Mouse (Mus musculus) thymus, postnatal 4 days (tissue): ENCODE data around the gene Kctd17.
A peak's percentile ranks its signal among the peaks of the same experiment; 100 is the strongest.

Experiments used
- DNase-seq: peaks from one replicate; pipeline ENCODE4 v3.0.0; 2021

Kctd17 gene

DNA sequence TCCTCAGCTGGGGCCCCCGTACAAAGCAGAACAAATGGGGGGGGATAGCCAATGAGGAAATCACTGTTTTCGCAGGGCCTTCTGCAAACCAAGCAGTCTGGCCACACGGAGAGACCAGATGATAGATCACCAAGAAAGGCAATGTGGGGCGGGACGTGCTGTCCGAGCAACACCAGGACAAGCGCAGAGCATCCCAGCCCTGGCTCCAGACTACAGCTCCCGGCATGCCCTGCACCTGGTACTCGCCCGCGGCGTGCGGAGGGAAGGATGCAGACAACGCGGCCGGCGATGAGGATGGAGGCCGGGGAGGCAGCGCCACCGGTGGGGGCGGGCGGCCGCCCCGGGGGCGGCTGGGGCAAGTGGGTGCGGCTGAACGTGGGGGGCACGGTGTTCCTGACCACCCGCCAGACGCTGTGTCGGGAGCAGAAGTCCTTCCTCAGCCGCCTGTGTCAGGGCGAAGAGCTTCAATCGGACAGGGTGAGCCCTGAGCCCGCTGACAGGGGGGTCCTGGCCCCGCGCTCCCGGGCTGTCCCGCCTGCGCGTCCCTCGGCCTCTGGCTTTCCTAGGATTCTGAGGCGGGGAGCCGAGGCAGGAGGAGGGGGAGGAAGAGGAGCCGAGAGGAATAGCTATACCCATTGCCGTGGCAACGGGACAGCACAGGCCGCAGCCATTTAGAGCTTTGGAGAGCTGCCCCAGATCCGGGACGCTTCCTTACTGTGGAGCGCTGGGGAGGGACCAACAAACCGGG, at the start of gene Kctd17:
Kctd17 (plus strand) TSS at position 174 of the 748 bp plus-strand sequence.
- DNase-seq, result peak; percentile 63

DNA sequence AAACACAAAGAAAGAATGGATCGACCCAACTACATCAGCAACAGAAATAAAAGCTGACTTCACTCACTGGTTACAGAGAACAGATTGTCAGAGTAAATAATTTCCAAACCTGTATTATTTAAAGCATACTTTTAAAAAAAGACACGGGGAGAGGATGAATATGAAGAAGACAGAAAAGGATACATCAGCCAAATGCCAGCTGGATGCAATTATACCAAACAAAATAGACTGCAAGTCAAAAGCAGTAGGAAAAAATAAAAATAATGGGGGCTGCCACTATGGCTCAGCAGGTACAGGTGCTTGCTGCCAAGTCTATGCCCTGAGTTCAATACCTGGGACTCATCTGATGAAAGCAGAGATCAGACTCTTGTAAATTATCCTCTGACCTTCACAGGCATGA, 48.2 kb upstream of the Kctd17 start:
- DNase-seq, result no peak

DNA sequence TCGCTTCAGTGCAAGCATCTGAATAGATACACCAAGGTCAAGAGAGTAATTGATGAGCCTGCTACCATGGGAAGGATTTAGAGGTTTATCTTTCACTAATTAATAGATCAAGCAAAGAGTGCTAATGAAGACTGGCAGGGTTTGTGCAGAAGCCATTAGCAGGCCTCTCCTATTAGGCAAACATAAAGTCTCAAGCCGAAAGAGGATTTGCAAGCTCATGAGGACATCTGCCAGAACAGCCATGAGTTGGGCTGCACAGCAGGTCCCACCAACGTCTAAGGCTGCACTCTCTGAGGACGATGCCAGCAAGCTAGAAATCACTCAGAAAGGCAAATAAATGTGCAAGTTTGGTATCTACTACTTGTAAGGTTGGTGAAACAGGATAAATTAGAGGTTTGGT, 47.6 kb upstream of the Kctd17 start:
- no peak for DNase-seq

DNA sequence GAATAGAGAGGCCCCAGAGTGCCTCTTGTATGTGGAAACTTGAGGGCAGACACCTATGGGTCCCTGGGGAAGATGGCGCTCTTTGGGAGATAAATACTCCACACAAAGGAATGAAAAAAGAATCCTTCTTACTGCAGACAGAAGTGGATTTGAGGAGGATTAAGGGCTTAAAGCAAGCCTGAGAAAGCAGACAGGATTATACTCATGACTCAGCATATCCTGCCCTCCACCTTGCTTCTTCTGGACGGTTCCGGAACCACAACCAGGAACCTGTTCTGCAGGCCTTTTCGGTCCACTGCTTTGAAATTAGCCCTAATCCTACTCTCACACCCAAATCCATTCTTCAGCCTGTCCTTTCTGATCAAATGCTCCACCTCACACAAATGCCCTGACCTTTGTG, 46.2 kb upstream of the Kctd17 start:
- no peak for DNase-seq

DNA sequence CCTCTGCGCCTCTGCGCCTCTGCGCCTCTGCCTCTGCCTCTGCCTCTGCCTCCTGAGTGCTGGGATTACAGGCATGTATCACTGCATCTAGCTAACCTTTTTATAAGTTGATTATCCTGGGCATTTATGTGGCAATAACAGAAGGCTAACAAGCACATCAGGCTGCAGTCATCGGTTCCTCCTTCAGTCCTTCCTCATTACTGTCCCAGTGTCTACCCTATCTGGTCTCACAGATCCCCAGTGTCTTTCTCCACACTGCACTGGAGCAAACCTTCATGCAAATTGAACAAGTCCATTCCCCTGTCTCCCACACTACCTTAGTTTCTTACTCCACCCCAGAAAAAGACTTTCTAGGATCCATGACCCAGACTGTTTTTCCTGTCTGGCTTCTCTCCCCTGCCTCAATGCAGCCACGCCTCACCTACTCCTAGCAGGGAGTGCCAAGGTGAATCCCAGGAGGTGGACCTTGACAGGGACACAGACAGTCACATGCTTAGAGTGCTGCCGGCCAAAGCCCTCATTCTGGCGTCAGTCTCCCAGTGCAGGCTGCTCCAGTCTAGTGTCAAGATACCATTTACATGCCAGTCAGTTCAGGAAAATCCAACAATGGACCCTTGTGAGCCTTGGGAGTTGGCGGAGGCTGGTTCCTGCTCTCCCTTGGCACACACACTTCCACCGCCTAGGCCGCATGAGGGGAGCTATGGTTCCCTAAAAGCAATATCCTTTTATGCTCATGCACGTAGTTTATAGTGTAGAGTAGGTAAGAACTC, 44.7 kb upstream of the Kctd17 start:
- DNase-seq, result no peak

DNA sequence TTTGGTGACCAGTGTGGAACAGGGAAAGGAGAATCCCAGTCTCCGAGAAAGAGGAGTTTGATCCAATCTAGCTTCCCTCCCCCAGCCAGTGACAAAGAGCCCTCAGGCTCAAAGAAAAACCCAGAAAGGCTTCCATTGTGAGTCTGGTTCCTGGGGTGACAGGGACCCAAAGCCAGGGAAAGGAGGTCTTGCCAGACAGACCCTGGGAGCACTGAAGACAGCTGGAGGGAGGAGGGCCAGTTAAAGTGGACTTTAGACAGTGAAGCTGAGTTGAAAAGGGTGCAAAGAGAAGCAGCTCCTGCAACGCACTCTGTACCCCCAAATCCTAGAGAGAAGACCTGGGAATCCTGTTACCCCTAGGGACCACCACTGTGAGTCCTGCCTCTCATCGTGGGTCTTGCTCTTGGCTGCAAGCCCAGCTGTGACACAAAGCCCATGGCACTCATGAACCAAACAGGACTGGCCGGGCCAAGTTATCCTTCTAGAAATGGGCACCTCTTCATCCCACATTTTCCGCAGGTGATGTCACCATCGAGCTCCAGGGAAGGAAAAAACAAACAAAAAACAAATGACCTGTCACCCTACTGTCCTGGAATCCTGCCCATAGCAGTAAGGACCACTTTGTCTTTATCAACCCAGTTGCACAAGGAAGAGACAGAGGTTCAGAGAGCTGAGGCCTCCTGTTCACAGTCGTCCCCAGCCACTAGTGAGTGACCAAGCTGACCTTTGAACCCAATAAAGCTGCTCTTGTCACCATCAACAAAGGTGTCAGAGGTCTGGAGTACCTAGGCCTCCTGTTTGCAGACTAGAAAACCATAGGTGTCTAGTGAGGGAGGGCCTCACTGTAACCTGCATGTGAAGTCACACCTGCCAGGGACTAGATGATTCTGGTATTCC, 43.9 kb upstream of the Kctd17 start:
- no peak for DNase-seq

DNA sequence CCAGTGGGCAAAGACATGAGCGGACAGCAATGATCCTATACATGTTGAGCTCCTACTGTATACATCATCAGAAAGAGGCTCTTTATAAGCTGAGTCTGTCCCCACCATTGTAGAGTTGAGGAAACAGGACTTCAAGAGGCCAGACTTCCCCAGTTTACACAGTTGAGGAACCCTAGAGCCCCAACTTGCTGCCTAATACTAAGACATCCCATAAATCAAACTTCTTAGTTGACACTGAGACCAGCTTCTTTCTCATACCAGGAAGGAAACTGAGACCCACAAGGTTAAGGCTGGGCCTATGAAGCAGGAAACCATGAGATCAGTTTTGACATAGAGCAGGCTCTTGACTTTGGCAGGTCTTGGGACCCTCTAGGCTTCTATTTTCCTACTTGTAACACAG, 42.8 kb upstream of the Kctd17 start:
- no peak for DNase-seq

DNA sequence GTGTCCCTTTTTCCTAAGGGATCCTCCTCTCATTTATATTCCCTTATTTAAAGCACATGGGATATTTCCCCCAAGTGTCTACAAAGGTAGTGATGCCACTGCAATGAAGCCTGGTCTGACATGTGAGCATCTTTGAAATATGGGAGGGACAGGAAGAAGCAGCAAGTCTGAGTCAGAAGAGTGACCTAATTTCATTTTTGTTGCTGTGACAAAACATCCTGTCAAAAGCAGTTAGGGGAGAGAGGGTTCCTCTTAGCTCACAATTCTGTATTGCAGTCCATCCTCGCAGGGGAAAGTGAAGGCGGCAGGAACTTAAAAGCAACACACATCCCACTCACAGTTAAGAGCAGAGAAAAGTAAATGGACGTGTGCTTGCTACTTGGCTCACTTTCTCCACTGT, 37.5 kb upstream of the Kctd17 start:
- DNase-seq, result peak; percentile 30

GRCm38 (mm10) chr15:78395478-78395962, 32.8 kb upstream of the Kctd17 start, which contains the start of gene Tex33:
Gene Tex33 (minus strand): TSS chr15:78395912.
- no peak for DNase-seq

DNA sequence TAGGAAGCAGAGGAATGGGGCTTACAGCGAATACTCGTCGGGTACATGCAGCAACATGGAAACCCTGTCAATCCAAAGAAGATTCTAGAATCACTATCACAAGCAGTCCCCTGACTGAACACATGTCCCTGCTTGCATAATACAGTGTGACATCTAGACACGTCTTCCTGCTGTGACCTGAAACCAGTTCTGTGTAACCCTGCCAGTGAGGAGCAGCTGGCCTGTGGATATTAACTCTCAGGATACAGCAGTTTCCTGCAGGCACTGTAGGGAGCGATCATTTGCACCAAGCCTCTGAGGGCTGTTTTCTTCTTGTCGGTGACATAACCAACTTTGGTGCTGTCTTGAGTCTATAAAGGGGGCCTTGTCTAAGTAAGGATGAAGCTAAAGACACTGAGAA, 27.0 kb upstream of the Kctd17 start:
- DNase-seq, result no peak

DNA sequence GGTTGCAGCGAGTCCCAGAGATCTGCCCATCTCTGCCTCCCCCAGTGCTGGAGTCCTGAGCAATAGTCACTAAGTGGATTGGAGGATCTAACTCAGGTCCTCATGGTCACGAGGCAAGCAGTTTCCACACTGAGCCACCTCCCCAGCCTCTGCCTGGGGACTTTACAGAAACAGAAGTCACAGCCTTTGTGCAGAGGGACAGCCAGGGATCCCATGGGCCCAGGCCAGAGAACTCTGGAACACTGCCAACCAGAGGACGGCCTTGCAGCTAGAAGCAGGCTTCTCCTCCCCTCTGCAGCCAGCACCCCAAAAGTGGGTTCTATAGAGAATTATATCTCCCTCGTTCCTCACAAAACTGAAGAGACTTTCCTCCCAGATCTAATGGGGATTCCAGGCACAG, 26.4 kb upstream of the Kctd17 start:
- DNase-seq, result no peak

- DNase-seq, result no peak
Observed at GRCm38 (mm10) chr15:78402423-78402822, 25.9 kb upstream of the Kctd17 start.

GRCm38 (mm10) chr15:78403301-78403741, 25.0 kb upstream of the Kctd17 start:
- DNase-seq, result peak; percentile 22

GRCm38 (mm10) chr15:78403896-78404295, 24.5 kb upstream of the Kctd17 start:
- no peak for DNase-seq

DNA sequence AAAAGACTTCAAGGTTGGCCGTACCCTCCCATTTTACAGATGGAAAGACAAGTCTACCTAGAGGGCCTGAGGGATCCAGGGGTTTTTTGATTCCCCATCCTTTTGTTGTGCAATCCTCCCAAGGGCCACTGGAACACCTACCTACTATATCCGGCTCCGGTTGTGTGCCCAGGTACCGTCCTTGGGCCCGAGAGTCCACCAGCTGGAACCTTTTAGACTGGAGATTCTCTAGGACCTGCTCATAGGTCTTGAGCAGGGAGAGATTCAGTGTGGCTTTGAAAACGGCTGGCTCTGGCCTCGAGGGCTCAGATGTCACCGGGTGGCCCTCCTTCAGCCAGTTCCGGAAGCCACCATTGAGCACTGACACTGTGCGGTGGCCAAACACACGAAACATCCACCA, 23.3 kb upstream of the Kctd17 start:
- no peak for DNase-seq

DNA sequence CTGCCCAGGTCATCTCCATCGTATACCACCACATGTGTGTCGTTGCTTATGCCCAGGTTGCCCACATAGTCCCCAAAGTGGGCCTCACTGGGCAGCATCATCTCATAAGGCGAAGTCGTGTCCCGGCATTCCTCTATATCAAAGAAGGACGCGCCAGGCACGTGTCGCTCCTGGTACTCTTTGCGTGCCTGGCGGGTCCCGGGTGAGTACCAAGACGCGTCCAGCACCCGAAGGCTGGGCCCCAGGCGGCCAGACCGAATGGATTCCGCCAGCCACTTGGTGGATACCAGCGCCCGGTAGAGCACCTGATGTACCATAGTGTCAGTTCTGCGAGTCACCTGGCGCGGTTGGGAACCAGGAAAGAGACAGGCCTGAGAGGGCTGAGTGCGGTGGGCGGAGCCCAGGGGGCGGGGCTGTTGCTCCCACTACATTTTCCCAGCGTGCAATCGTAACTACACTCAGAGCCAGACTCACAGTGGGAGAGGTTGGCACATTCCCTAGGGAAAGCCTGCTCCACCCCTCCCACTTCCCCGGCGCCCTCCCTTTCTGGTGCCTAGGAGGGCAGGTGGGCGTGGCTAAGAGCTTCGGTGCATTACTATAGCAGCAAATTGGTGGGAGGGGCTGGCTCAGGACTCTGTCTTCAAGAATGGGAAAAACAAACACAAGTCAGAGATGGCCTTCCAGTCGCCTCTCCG, 22.7 kb upstream of the Kctd17 start, which contains the start of gene Tst:
Tst (minus strand) TSS at position 391 of the 695 bp plus-strand sequence.
- peak; percentile 75 for DNase-seq

- peak; percentile 88 for DNase-seq
Observed at GRCm38 (mm10) chr15:78406293-78406934, 21.9 kb upstream of the Kctd17 start, which contains the start of gene Mpst. Gene Mpst (plus strand): TSS chr15:78406416.

GRCm38 (mm10) chr15:78409570-78410052, 18.8 kb upstream of the Kctd17 start:
- no peak for DNase-seq

- no peak for DNase-seq
Observed at GRCm38 (mm10) chr15:78413083-78413718, 15.2 kb upstream of the Kctd17 start.

DNA sequence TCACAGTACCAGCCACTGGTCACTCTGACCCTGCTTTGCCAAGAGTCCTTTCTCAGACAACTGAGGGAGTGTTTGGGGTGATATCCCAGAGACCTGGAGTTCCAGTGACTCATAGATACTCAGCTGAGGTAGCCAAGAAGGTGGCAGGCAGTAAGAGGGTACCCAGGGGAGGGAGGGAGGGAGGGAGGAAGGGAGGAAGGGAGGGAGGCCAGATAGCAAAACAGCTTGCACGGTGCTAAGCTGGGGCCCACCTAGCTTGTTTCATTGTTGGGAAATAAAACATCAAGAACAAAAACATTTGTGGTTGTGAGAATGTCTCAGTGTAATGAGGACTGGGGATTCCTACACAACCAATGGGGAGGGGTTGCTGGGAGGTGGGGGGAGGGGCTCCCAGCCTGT, 14.6 kb upstream of the Kctd17 start:
- DNase-seq, result no peak

DNA sequence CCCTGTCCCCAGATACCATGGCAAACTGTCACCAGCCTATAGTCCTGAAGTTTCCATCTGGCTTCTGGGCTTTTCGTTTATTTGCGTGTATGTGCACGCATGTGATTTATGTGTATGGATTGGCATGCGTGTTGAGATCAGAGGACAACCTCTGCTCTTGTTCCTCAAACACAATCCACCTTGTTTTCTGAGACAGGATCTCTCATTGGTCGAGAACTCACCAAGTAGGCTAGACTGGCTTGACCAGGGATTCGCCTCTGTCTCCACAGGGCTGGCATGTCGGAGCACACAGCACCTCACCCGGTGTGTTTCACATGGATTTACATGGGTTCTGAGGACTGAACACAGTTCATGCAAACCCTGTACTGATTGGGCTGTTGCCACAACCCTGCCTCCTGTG, 14.2 kb upstream of the Kctd17 start:
- no peak for DNase-seq
